Mouse (Mus musculus): ENCODE results near the gene Hist2h2ac.
"Not testable (repeated sequence)": the region's sequence is repeated elsewhere in the genome, so short reads cannot be mapped to it uniquely, and the experiment has no call there.

The Hist2h2ac gene

DNA sequence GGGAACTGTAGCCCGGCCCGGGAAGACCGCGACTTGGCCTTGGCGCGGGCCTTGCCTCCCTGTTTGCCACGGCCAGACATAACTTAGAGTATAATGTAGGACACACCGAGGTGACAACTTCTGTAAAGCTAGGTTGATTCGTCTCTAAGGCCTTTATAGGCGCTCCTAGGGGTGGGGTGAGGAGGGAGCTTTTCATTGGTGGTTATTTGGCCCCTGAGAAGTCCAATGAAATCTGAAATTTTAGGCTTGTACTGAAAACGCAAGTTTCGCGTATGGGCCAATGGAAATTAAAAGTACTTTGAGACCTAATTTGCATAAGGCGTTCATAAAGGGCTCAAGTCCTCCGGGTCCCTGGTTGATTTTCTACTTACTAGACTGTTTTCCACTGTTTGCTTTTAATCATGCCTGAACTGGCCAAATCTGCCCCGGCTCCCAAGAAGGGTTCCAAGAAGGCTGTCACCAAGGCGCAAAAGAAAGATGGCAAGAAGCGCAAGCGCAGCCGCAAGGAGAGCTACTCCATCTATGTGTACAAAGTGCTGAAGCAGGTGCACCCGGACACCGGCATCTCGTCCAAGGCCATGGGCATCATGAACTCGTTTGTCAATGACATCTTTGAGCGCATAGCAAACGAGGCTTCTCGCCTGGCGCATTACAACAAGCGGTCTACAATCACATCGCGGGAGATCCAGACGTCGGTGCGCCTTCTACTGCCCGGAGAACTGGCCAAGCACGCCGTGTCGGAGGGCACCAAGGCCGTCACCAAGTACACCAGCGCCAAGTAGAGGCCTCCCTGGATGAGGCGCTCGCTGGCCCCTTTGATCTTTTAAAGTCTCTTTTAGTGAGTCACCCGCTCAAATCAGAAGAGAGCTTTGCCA is at the start of gene Hist2h2ac, which contains the start of gene Hist2h2be:
Hist2h2ac (minus strand) TSS at position 116 of the 875 bp plus-strand sequence.
Hist2h2be (plus strand) TSS at position 355 of the 875 bp plus-strand sequence.
- DNase-seq (ENCODE audit: low read depth), result peak; percentile 100

DNA sequence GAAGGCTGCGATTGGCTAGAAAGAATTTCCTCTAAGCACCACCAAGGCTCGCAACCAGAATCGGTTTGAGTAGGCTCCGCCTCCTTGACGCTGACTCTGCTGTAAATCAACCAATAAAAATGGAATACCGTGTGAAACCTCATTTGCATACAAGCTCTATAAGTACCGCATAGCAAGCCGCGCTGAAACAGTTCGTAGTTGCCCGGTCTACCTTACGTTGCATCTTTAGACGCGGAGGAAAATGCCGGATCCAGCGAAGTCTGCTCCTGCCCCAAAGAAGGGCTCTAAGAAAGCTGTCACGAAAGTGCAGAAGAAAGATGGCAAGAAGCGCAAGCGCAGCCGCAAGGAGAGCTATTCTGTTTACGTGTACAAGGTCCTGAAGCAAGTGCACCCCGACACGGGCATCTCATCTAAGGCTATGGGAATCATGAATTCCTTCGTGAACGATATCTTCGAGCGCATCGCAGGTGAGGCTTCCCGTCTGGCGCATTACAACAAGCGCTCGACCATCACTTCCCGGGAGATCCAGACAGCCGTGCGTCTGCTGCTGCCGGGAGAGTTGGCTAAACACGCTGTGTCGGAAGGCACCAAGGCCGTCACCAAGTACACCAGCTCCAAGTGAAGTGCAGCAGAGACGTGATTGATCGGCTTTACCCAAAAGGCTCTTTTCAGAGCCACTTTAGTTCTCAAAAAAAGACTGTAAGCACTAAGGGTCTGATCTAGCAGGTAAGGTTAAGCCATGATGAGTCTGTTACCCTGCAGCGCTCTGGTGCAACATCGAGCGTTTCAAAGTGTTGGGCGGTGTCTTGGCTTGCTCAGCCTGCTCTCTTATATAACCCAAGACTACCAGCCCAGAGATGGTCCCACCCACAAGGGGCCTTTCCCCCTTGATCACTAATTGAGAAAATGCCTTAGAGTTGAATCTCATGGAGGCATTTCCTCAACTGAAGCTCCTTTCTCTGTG is 49.1 kb upstream of the Hist2h2ac start, which contains the start of gene Hist2h2bb:
Hist2h2bb (plus strand) TSS at position 242 of the 964 bp plus-strand sequence.
- DNase-seq (ENCODE audit: low read depth), result peak; percentile 100

DNA sequence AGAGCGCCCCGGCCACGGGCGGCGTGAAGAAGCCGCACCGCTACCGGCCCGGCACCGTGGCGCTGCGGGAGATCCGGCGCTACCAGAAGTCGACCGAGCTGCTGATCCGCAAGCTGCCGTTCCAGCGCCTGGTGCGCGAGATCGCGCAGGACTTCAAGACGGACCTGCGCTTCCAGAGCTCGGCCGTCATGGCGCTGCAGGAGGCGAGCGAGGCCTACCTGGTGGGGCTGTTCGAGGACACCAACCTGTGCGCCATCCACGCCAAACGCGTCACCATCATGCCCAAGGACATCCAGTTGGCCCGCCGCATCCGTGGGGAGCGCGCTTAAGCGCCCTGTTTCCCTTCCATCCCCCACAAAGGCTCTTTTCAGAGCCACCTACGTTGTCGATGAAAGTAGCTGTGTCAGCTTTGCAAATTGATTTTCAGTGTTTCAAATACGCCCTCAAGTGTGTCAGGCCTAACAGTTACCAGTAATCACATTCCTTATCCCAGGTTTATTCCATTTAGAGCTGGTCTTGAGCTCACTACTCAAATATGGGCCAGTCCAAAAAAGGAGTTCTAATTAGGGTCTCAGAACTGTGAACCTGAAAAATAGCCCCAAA is 48.2 kb upstream of the Hist2h2ac start:
- not testable (repeated sequence) for DNase-seq (ENCODE audit: low read depth)

DNA sequence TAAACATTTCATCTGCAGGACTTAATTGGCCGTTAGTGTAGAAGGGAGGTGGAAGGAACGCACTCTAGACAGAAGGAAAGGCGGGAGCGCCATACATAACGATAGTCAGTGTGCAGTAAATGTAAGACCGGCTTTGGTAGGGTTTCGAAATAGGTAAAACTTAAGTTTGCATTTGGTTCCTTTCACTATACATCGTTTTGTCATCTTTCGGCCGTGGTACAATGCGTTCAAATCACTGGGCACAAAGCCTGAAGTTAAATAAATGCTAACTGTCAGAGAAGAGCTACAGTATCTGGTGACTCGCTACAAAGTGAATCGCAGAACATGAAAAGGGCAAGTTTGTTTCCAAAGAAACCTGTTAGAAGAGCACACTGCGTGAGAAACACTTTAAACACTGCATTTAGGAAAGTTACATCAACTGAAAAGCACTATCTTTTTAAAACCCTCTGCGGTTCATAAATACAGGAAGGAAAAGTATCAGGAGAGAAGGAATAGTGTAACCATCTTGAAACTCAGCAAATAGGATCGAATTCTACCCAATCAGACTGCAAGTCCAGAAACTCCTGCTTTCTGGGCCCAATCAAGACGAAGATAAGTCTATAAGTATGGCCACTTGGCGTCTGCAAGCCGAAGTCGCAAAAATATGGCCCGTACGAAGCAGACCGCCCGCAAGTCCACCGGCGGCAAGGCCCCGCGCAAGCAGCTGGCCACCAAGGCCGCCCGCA is 47.5 kb upstream of the Hist2h2ac start, which contains the start of gene Hist2h3b:
Hist2h3b (plus strand) TSS at position 604 of the 725 bp plus-strand sequence.
- peak; percentile 98 for DNase-seq (ENCODE audit: low read depth)

DNA sequence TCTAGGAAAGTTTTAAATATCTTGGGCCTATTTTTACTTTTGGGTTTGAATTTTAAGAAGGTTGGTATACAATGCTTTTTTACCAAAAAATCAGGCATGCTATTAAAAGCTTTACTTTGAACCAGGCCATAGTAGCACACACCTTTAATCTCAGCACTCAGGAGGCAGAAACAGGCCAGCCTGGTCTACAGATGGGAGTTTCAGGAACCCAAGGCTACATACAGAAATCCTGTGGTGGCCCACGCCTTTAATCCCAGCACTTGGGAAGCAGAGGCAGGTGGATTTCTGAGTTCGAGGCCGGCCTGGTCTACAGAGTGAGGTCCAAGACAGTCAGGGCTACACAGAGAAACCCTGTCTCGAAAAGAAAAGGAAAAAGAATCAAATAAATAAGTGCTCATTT is 46.9 kb upstream of the Hist2h2ac start:
- no peak for DNase-seq (ENCODE audit: low read depth)

DNA sequence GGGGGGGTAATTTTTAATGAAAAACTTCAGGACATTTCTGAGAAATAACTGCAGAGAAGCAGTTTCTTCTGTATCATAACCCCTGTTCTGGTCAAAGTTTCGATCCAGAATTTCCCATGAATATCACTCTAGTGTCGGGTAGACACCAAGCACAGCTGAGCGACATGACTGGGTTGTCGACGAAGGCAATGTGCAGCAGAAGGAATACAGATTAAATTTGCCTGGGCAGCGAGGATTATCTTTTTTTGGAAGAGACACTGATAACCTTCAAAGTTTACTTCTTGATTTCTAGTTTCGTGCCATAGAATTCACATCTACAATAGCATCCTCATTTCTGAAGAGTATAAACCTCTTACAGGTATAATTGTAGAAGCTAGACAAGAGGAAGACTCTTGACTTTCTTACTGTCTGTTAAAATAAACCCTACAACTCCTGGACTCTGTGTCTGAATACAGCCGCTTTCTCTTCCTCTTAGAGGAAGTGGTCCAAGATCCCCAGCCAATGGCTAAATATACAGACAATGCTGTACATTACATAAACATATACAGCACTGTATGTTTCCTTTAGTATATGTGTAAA is 45.5 kb upstream of the Hist2h2ac start:
- DNase-seq (ENCODE audit: low read depth), result peak; percentile 49

DNA sequence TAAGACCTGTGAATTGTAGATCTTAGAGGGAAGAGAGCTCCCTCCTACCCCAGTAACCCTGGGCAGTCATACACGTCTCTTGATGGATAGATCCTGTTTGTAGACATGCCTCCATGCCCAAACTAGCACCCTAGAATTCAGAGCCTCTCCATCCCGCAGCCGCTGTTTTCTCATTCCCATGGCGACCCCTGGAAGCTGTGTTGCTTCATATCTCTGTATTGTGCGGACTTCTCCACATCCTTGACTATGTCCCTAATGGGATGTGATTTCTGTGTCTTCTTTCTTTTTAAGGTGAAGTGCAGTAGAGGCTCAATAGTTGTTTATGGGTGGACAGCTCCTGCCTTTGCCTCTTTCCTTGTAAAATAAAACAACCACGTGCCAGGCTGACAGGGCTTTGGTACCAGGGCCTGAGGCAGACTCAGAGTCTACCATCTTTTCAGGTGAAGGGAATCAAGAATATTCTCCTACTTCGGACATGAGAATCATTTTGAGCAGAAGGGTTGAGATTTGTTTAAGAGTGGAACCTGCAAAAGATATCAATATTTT is 43.8 kb upstream of the Hist2h2ac start:
- no peak for DNase-seq (ENCODE audit: low read depth)

DNA sequence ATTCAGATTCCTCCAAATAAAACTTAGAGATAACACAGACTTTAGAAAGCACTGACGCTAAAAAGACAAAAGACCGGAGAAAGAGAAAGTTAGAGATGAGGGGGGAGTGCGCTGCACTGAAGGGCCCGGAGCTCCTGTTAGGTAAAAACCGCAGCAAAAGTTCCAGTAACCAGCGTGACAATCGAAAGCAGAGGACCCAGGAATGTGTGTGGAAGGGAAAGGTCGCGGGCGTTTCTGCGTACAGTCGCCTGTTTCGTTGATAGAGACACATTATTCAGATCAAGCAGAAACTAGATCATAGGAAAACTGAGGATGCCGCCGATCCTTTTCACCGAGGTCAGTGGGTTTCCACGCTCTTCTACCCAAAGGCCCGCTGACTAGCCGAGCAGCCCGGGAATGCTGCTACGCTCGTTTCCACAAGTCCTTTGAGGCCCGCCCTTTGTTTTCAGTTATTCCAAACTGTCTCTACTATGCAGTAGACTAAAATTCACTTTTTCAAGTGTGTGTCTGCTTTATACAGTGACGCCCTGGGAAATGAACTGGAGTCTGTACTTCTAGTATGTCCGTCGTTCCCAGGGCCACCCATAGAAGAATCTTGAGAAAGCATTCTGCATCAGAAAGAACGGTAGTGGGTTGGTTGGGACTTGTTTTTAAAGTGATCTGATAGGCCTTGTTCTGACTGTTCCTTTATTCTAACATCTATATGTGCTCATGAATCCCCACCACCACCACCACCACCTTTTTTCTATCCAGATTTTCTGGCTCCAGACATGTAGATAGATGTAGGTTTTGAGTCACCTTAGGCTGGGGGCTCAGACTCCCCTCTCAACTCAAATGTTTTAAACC is 43.1 kb upstream of the Hist2h2ac start:
- DNase-seq (ENCODE audit: low read depth), result peak; percentile 86

DNA sequence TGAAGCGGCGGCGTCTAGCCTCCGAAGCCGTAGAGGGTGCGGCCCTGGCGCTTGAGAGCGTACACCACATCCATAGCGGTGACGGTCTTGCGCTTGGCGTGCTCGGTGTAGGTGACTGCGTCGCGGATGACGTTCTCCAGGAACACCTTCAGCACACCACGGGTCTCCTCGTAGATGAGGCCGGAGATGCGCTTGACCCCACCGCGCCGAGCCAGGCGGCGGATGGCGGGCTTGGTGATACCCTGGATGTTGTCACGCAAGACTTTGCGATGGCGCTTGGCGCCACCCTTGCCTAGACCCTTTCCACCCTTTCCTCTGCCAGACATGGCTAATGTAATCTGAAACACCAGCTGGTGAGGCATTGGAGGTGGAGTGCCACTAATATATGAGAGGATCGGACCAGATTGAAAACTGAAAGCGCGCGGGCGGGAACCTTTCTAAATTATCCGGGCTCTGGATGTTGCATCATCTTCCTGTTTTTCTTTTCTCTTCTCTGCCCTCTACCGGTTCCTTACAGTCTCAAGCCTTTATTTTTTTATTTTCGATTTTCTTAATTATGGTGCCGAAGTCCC is 42.4 kb upstream of the Hist2h2ac start, which contains the start of gene Hist2h4:
Hist2h4 (minus strand) TSS at position 333 of the 572 bp plus-strand sequence.
- DNase-seq (ENCODE audit: low read depth), result peak; percentile 99

DNA sequence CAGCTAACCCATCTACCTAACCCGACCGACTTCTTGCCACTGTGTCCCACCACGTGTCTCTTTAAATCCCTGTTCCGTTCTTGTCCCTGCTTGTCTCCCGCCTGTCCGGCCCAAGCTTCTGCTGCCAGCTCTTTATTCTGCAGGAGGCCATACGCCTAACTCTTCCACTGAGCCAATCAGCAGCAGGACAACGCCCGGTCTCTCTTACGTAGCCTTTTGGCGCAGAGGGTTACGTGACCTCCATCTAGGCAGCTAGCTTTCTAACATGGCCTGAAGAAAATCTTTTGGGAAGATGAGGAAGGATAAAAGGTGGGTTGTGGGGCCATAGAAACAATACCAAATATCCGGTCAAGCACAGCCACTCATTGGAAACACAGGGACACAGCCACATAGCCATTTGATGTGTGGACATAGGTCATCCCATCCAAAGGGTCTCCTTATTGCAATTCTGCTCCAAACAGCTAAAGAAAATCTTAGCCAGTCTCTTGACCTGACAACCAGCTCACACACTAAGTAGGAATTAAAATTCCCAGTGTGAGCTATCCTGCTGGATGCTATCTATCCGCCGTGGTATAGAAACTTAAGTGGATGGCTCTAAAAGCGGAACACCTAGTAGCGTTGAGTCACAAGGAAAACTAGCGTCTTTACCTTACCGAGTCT is 41.7 kb upstream of the Hist2h2ac start:
- peak; percentile 95 for DNase-seq (ENCODE audit: low read depth)

DNA sequence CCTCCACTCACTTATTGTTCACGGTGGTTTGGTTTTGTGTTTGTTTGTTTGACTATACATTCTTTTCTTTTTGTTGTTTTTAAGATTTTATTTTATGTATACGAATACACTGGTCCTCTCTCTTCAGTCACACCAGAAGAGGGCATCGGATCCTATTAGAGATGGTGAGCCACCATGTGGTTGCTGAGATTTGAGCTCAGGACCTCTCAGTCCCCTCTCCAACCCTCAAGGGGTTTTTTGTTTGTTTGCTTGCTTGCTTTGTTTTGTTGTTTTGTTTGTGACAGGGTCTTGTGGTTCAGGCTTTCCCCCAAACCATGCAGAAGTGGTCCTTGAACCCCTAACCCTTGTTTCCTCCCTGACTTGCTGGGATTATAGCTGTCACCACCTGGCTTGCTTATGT is 40.9 kb upstream of the Hist2h2ac start:
- DNase-seq (ENCODE audit: low read depth), result no peak

DNA sequence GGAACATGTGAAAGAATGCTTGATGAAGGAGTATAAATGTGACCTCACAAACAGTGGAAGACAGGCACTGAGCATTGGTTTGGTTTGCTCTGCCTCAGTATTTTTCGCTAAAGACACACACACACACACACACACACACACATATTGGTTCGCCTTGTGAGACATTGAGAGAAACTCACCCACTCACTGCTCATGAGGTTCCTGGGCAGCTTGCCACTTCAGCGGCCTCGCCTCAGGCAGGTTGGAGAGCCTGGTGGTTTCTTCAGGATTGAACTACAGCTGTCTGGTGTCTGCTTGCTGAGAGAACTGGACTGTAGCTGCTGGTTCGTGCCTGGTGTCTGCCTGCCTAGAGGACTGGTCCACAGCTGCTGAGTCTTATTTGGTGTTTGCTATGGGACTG is 39.5 kb upstream of the Hist2h2ac start:
- no peak for DNase-seq (ENCODE audit: low read depth)

DNA sequence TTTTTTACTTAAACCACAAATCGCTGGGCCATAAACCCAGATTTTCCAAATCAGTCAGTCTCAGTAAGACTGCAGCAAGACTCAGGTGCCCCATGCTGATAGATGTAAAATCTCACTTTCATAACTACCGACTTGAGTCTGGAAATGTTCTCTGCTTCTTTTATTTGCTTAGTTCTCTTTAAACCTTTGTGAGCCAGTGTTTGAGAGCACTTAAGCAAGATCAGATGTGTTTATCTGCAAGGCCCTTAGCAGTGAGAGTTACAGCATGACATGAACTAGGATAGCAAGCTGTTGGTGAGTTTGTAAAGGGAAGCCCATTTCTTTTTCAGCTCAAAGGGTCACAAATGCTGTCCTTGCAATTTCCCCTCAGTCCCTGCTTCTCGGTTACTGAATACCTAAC is 36.5 kb upstream of the Hist2h2ac start:
- no peak for DNase-seq (ENCODE audit: low read depth)

DNA sequence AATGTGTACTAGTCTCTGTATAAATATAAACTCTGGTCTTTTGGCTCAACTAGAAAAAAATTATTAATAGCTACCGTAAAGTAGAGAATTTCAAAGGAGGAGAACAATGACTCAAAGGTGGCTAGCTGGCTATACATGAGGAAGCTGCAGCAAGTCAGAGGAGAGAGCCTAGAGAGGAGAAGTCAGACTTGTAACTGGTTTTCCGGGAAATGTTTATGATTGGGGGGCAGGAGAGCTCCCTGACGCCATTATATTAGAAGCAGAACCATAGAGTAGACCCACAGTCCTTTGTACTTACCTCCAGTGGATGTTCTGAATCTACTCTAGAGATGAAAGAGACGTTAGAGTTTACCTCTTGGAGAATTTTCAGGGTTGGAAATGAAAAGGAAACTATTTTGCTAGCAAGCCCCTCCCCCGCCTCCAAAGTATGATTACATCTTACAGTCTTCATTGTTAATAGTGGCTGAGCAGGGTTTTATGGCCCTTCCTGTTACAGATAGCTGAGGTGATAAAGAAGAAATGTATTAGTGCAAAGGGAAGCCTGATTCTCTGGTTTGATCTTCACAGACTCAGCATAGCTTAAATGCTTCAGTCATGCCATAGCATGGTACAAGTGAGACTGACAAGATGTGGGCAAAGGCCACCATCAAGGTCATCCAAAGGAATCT is 35.4 kb upstream of the Hist2h2ac start:
- DNase-seq (ENCODE audit: low read depth), result no peak

DNA sequence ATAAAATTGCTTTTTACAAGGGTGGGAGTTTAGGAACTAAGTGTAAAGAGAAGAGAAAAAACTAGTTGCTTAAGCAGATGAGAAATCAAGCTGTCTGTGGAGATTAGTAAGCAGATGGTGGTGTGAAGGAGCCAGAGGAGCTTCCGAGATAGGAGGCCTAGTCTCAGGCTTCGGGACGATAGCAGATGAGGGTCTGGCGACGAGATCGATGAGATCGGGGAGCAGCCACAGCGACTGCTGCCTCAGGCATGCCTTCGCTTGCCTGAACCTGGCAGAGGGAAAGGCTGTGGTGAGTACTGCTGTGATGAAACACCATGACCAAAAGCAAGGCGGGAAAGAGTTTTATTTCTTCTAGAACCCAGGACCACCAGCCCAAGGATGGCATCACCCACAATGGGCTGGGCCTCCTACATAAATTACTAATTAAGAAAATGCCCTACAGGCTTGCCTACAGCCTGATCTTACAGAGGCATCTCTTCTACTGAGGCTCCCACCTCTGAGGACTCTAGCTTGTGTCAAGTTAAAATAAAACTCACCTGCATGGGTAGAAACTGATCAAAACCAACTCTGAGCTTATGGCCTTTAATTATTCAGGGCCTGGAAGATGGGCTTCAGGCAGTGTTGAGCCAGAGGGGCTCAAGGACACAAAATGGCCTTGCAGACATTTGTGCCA is 34.1 kb upstream of the Hist2h2ac start:
- no peak for DNase-seq (ENCODE audit: low read depth)

DNA sequence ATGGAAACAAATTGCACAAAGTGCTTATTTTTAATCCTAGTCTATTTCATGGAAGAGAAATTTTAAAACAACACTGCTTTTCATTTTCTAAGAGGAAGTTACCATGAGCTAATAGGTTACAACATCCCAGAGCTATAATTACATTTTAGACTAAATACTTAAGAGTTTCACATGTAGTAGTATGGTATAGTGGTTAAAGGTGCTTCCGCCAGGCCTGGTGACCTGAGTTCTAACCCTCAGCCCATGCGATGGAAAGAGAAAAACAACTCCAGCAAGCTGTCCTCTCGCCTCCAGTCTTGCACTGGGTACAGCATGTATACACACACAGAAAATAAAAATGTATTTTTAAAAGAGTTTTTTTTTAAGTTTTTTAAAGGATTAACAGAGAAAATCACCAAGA is 31.1 kb upstream of the Hist2h2ac start:
- DNase-seq (ENCODE audit: low read depth), result no peak

DNA sequence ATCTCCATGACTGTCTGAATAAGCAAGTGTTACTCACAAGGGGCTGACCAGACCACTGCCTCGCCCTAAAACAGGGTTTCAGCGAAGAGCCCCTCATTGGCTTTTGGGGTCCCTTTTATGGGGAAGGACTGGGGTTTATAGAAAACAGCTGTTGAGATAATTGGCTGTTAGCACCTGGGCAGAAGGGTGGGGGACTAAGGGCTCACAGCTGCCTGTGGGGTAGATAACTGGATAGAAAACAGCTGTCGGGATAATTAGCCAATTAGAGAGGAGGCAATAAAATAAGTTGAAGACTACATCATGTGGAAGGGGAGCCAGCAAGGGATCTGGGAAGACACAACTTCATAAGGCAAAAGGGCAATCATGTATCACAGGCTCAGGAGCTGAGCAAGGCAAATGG is 30.2 kb upstream of the Hist2h2ac start:
- DNase-seq (ENCODE audit: low read depth), result no peak

DNA sequence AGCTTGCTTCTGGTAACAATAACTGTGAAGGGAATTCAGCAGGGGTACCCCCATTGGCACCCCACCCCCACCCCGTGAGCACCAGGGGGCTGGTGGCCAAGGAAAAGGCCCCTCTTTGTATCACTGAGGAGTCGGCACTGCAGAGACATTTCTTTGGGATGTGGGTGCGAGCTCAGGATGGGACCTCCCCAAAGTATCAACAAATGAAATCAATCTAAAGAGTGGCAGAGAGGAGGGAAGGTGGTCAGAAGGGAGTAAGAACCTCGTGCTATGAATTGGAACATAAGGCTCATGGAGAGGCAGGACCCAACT is 28.3 kb upstream of the Hist2h2ac start:
- DNase-seq (ENCODE audit: low read depth), result no peak

Data from 416B (cell line).